Mouse (Mus musculus): ENCODE results near the gene Zfp526.

- TF ChIP-seq CTCF (IDR thresholded peaks at IDR 0.05; ENCODE audit: extremely low read depth, insufficient read length, insufficient replicate concordance, low read depth, low read length) (no peak), POLR2A (IDR thresholded peaks at IDR 0.05; ENCODE audit: low read depth, low read length) (no peak)
These were observed 45.1 kb downstream of the Zfp526 start for GRCm38 (mm10) chr7:25266180-25266962.

Data from small intestine, adult 2 months (tissue).